Mouse (Mus musculus): Measurements from ENCODE around the gene Acaa1b. TPM values are rescaled to one million over a fixed set of nuclear protein-coding genes. Genes with fewer than 3 reads are reported as not detected.

Gene Acaa1b
- polyA plus RNA-seq, 1 experiment from 2014 or later, result 13.5 TPM

DNA sequence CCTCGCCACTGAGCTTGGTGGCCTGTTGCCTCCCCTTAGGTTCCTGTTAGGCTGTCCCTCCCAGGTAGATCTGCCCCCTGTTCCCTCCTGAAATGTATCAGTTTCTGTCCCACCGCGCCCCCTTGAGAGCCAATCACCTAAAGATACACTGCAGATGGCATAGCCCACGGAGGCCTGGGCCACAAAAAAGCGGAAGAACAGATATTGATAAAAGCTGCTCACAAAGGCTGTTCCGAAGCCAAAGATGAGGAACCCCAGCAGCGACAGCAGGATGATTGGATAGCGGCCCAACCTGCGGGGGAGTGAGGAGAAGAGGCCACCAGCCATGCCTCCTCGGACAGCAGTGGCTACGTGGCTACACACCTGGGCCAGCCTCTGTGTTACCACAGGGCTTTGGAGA lies 22.4 kb upstream of the Acaa1b start:
- no peaks in the 10 kb centered on the region for H3K36me3 ChIP-seq (ENCODE audit: control insufficient read depth, insufficient read depth, low read length)
- no peaks in the 10 kb centered on the region for H3K27me3 ChIP-seq (ENCODE audit: control insufficient read depth, insufficient read depth, low read length)
- ATAC-seq (ENCODE audit: low FRiP score, low TSS enrichment), result no peak
- H3K9ac ChIP-seq (ENCODE audit: low read depth, low read length), result no peak overlapping the region
- H3K4me1 ChIP-seq (ENCODE audit: control insufficient read depth, insufficient read depth, low read length), result no peaks in the 10 kb centered on the region
- no peak overlapping the region for H3K27ac ChIP-seq (ENCODE audit: low read depth, low read length)
- no peak overlapping the region for H3K4me3 ChIP-seq (ENCODE audit: low read length)
- no peaks in the 10 kb centered on the region for H3K9me3 ChIP-seq (ENCODE audit: control insufficient read depth, low read length)
- H3K4me2 ChIP-seq (replicated peaks; ENCODE audit: low read depth, low read length), result no peak overlapping the region
- WGBS, result 85% methylated on average over 11 of the region's 11 CpGs

DNA sequence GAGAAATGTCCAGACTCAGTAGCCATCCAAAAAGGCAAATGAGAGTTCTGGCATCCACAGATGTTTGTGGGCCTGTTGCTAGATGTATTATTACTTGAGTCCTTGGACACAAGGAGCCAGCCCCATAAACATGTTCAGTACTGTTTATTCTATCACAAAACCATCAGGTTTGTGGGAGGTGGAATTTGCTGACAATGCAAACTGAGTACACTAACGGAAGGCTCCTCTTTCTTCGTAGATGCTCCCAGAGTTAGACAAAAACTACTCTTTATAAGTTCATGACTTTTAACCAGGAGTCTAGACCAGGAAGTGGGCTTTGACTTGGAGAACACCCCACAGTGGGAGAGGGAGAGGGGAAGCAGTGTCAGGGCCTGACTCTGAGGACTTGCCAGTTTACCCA lies 10.7 kb upstream of the Acaa1b start:
- Histone ChIP-seq H3K27me3 (ENCODE audit: control insufficient read depth, insufficient read depth, low read length) (no peaks in the 10 kb centered on the region), H3K36me3 (ENCODE audit: control insufficient read depth, insufficient read depth, low read length) (no peaks in the 10 kb centered on the region), H3K9ac (ENCODE audit: low read depth, low read length) (no peak overlapping the region), H3K4me1 (ENCODE audit: control insufficient read depth, insufficient read depth, low read length) (no peaks in the 10 kb centered on the region), H3K9me3 (ENCODE audit: control insufficient read depth, low read length) (0 out of 2 replicates have a peak, but pooled peaks cover 5% of the 10 kb centered on the region), H3K27ac (ENCODE audit: low read depth, low read length) (no peak overlapping the region), H3K4me3 (ENCODE audit: low read length) (no peak overlapping the region), H3K4me2 (replicated peaks; ENCODE audit: low read depth, low read length) (no peak overlapping the region)
- no peak for ATAC-seq (ENCODE audit: low FRiP score, low TSS enrichment)
- WGBS, result 82% methylated on average over 2 of the region's 2 CpGs

DNA sequence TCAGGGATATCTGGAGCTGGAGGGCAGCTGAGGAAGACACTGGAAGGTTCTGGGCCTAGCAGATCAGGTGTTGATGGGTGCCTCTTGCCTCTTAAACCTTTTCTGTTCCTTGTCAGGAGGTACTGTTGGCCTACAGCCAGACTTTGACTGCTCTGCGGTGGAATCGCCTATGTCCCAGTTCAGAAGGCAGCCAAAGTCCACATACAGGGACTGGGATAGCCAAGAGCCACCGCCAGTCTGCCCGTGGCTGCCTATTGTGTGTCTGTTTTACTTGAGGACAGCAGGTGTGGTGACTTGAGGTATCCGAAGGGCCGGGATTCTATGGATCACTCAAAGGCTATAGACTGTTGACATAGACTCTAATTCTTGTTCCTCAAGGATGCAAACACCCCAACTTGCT lies 8.7 kb upstream of the Acaa1b start:
- 90% methylated on average over 6 of the region's 6 CpGs for WGBS
- Histone ChIP-seq H3K9me3 (ENCODE audit: control insufficient read depth, low read length) (0 out of 2 replicates have a peak, but pooled peaks cover 5% of the 10 kb centered on the region), H3K4me3 (ENCODE audit: low read length) (no peak overlapping the region), H3K36me3 (ENCODE audit: control insufficient read depth, insufficient read depth, low read length) (no peaks in the 10 kb centered on the region), H3K9ac (ENCODE audit: low read depth, low read length) (no peak overlapping the region), H3K27me3 (ENCODE audit: control insufficient read depth, insufficient read depth, low read length) (no peaks in the 10 kb centered on the region), H3K4me1 (ENCODE audit: control insufficient read depth, insufficient read depth, low read length) (no peaks in the 10 kb centered on the region), H3K4me2 (replicated peaks; ENCODE audit: low read depth, low read length) (no peak overlapping the region), H3K27ac (ENCODE audit: low read depth, low read length) (no peak overlapping the region)
- no peak for ATAC-seq (ENCODE audit: low FRiP score, low TSS enrichment)

DNA sequence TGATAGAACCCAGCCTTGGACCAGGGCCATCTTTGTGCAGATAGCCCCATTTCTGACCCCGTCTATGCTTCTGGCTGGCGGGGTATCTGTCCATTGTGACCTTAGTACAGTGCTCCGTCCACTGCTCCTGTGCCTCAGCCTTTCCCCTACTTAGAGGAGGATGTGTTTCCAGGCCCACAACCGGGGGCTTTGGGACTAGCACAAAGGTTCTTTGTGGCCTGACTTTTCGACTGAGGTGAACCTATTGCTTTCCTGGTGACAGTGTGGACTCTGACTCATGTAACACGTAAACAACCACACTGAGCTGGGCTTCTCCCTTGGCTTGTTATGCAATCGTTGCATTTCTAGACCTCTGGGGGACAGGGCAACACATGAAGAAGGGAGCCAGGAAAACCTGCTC lies 7.8 kb upstream of the Acaa1b start:
- no peaks in the 10 kb centered on the region for H3K27me3 ChIP-seq (ENCODE audit: control insufficient read depth, insufficient read depth, low read length)
- WGBS, result 88% methylated on average over 7 of the region's 7 CpGs
- no peak overlapping the region for H3K4me3 ChIP-seq (ENCODE audit: low read length)
- no peaks in the 10 kb centered on the region for H3K4me1 ChIP-seq (ENCODE audit: control insufficient read depth, insufficient read depth, low read length)
- no peak overlapping the region for H3K9ac ChIP-seq (ENCODE audit: low read depth, low read length)
- no peak overlapping the region for H3K4me2 ChIP-seq (replicated peaks; ENCODE audit: low read depth, low read length)
- 0 out of 2 replicates have a peak, but pooled peaks cover 5% of the 10 kb centered on the region for H3K9me3 ChIP-seq (ENCODE audit: control insufficient read depth, low read length)
- H3K27ac ChIP-seq (ENCODE audit: low read depth, low read length), result no peak overlapping the region
- H3K36me3 ChIP-seq (ENCODE audit: control insufficient read depth, insufficient read depth, low read length), result no peaks in the 10 kb centered on the region
- no peak for ATAC-seq (ENCODE audit: low FRiP score, low TSS enrichment)

DNA sequence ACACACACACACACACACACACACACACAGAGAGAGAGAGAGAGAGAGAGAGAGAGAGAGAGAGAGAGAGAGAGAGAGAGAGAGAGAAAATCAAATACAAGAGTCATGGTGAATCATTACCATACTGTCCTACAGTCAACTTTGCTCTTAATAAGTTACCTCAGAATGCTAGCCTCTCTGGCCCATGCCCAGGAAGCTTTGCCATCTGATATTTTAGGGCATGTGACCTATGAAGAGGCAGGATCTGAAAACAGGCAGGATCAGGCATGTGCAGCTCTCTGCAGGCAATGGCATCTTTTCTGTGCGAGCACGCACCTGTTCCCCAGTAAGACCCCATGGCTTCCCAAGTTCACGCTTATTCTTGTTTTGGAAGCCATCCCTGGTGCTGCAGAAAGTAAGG lies 3.8 kb upstream of the Acaa1b start:
- Histone ChIP-seq H3K9me3 (ENCODE audit: control insufficient read depth, low read length) (no peaks in the 10 kb centered on the region), H3K9ac (ENCODE audit: low read depth, low read length) (no peak overlapping the region), H3K4me3 (ENCODE audit: low read length) (no peak overlapping the region), H3K27ac (ENCODE audit: low read depth, low read length) (no peak overlapping the region), H3K36me3 (ENCODE audit: control insufficient read depth, insufficient read depth, low read length) (no peaks in the 10 kb centered on the region), H3K27me3 (ENCODE audit: control insufficient read depth, insufficient read depth, low read length) (no peaks in the 10 kb centered on the region), H3K4me1 (ENCODE audit: control insufficient read depth, insufficient read depth, low read length) (no peaks in the 10 kb centered on the region), H3K4me2 (replicated peaks; ENCODE audit: low read depth, low read length) (no peak overlapping the region)
- 94% methylated on average over 3 of the region's 3 CpGs for WGBS
- no peak for ATAC-seq (ENCODE audit: low FRiP score, low TSS enrichment)

DNA sequence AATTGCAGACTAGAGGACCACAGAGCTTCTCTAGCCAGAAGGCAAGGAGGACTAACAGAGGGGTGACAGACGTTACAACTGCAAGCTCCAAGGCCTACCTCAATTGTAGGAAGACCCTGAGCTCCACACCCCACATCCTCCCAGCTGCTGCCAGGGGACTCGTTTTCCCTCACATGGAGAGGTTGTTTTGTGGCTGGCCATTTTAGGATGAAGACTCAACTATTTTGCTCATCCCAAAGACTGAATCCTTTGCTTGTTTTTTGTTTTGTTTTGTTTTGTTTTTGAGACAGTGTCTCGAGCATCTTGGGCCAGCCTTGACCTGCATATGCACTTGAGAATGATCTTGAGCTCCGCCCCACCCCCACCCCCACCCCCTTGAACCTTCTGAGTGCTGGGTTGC lies 2.0 kb upstream of the Acaa1b start, which contains the start of gene Gm47289:
Gene Gm47289 (plus strand): TSS at position 301 of the 400 bp plus-strand sequence.
- Histone ChIP-seq H3K27me3 (ENCODE audit: control insufficient read depth, insufficient read depth, low read length) (no peaks in the 10 kb centered on the region), H3K9me3 (ENCODE audit: control insufficient read depth, low read length) (no peaks in the 10 kb centered on the region), H3K36me3 (ENCODE audit: control insufficient read depth, insufficient read depth, low read length) (no peaks in the 10 kb centered on the region), H3K4me1 (ENCODE audit: control insufficient read depth, insufficient read depth, low read length) (no peaks in the 10 kb centered on the region), H3K27ac (ENCODE audit: low read depth, low read length) (no peak within 1 kb of the TSS), H3K9ac (ENCODE audit: low read depth, low read length) (no peak within 1 kb of the TSS), H3K4me2 (replicated peaks; ENCODE audit: low read depth, low read length) (no peak within 1 kb of the TSS), H3K4me3 (ENCODE audit: low read length) (no peak within 1 kb of the TSS)
- WGBS, result 48% methylated on average over 4 of the region's 4 CpGs
- ATAC-seq (ENCODE audit: low FRiP score, low TSS enrichment), result no peak

DNA sequence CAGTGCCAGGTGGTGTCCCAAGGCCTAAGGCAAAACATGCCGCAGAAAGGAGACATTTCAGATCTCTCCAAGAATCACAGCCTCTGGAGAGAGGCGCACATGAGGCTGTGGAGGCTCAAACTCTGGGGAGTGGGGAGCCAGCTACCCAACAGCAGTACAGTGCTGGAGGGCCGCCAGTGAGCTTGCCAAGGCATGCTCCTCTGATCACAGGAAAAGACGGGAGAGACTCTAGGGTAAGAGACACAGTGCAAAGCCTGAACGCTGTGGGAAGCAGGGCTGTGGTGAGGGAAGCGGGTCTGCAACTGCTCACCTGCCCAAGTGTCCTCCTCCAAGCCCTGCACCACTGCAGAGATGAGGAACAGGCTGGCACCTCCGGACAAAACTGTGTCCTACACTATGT lies 1.1 kb downstream of the Acaa1b start:
- Histone ChIP-seq H3K36me3 (ENCODE audit: control insufficient read depth, insufficient read depth, low read length) (no peaks in the 10 kb centered on the region), H3K27me3 (ENCODE audit: control insufficient read depth, insufficient read depth, low read length) (no peaks in the 10 kb centered on the region), H3K4me2 (replicated peaks; ENCODE audit: low read depth, low read length) (peak overlapping the region; percentile 57; the same call in 1 of the 2 replicates), H3K4me1 (ENCODE audit: control insufficient read depth, insufficient read depth, low read length) (no peaks in the 10 kb centered on the region), H3K9ac (ENCODE audit: low read depth, low read length) (no peak overlapping the region), H3K4me3 (ENCODE audit: low read length) (peak overlapping the region; percentile 42; the same call in 1 of the 2 replicates), H3K27ac (ENCODE audit: low read depth, low read length) (no peak overlapping the region), H3K9me3 (ENCODE audit: control insufficient read depth, low read length) (no peaks in the 10 kb centered on the region)
- ATAC-seq (ENCODE audit: low FRiP score, low TSS enrichment), result no peak
- WGBS, result 52% methylated on average over 7 of the region's 7 CpGs

DNA sequence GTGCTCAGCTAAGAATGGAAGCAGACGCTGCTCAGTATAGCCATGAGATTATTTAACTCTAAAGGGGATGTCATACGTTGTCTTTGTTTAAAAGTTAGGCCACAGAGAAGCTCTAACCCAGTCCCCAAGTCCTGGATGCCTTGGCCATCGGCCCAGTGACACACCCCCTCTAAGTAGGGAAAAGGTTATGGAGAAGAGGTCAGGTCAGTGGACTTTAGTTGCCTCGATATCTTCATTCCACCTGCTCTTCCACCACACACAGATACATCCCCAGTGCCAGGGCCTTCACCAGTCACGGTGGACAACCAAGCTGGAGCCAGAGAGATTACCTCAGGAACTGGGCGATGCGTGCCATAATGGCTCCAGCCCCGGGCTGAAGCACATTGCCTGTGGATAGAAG lies 1.5 kb downstream of the Acaa1b start:
- no peak for ATAC-seq (ENCODE audit: low FRiP score, low TSS enrichment)
- H3K9me3 ChIP-seq (ENCODE audit: control insufficient read depth, low read length), result no peaks in the 10 kb centered on the region
- no peak overlapping the region for H3K4me3 ChIP-seq (ENCODE audit: low read length)
- H3K27me3 ChIP-seq (ENCODE audit: control insufficient read depth, insufficient read depth, low read length), result no peaks in the 10 kb centered on the region
- H3K36me3 ChIP-seq (ENCODE audit: control insufficient read depth, insufficient read depth, low read length), result no peaks in the 10 kb centered on the region
- no peak overlapping the region for H3K27ac ChIP-seq (ENCODE audit: low read depth, low read length)
- H3K9ac ChIP-seq (ENCODE audit: low read depth, low read length), result no peak overlapping the region
- no peak overlapping the region for H3K4me2 ChIP-seq (replicated peaks; ENCODE audit: low read depth, low read length)
- H3K4me1 ChIP-seq (ENCODE audit: control insufficient read depth, insufficient read depth, low read length), result no peaks in the 10 kb centered on the region
- WGBS, result 82% methylated on average over 8 of the region's 8 CpGs

DNA sequence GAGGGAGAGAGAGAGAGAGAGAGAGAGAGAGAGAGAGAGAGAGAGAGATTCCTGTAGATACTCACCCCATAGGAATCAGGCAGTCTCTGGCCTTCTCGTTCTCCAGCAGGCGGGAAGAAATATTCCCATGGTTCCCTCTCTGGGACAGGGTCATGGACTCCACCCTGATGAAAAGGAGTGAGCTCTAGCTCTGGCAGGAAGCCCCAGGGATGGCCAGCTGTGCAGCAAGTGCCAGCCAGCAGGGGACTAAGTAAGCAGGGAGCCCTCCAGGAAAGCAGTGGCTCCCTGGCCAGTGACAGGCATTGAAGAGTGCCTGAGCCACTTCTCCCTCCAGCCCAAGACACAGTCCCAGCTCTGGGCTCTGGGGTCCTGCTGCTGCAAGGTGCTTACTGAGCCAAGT lies 5.1 kb downstream of the Acaa1b start:
- WGBS, result 56% methylated on average over 2 of the region's 2 CpGs
- Histone ChIP-seq H3K9ac (ENCODE audit: low read depth, low read length) (no peak overlapping the region), H3K27ac (ENCODE audit: low read depth, low read length) (no peak overlapping the region), H3K9me3 (ENCODE audit: control insufficient read depth, low read length) (no peaks in the 10 kb centered on the region), H3K4me2 (replicated peaks; ENCODE audit: low read depth, low read length) (no peak overlapping the region), H3K4me3 (ENCODE audit: low read length) (no peak overlapping the region), H3K4me1 (ENCODE audit: control insufficient read depth, insufficient read depth, low read length) (no peaks in the 10 kb centered on the region), H3K27me3 (ENCODE audit: control insufficient read depth, insufficient read depth, low read length) (no peaks in the 10 kb centered on the region), H3K36me3 (ENCODE audit: control insufficient read depth, insufficient read depth, low read length) (no peaks in the 10 kb centered on the region)
- ATAC-seq (ENCODE audit: low FRiP score, low TSS enrichment), result no peak

Measured in kidney, embryonic 14.5 days (tissue).